Mouse (Mus musculus): ENCODE measurements around the gene Faap100.
"Not testable (repeated sequence)": the region's sequence is repeated elsewhere in the genome, so short reads cannot be mapped to it uniquely, and the experiment has no call there.

The Faap100 gene

GRCm38 (mm10) chr11:120378611-120379540 lies at the start of gene Faap100:
TSS of gene Faap100 (minus strand) at chr11:120378764.
- DNase-seq (ENCODE audit: low read depth, low spot score): peak; percentile 82

DNA sequence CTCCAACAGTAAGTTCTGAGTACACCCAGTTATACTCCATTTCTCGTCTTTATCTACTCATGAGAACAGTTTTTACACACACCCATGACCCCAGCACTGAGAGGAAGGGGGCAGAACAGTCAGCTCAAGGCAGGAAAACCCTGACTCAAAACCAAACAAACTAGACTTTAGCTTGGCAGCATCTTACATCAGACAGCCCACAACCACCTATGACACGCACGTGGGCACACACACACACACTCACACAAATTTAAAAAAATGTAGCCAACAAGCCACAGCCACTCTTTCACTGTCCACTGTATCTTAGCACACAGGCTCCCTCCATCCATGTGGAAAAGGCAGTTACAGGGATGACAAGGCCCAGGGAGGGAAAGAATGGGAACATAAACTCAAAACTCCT lies 48.2 kb upstream of the Faap100 start:
- DNase-seq (ENCODE audit: low read depth, low spot score): no peak

DNA sequence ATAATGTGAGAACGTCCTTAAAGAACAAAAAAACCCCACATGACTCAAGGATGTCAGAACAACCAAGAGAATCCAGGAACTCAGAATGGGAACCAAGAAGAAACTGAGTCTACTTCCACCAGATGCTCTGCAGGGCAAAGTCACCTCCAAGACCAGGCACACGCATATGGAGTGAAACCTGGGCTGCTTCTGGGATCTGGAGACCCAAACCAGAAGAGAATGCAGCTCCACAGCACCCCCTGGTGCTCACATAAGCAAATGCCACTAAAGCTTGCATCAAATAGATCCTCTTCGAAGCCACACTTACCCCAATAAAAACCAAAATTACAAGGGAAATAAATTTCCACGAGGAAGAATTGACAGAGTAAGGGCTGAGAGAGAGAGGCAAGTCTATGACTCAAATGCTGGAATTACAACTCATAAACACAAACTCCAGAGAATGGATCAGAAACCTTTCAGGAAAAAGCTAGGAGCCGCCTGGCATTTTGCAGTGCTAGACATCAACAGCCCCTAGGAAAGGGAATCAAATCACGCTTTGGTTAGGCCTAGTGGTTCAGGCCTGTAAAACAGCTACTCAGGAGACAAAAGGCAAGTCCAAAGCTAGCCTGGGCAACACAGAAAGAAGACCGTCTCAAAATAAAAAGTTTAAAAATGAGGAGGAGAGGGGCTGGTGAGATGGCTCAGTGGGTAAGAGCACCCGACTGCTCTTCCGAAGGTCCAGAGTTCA lies 45.2 kb upstream of the Faap100 start:
- DNase-seq (ENCODE audit: low read depth, low spot score): no peak

DNA sequence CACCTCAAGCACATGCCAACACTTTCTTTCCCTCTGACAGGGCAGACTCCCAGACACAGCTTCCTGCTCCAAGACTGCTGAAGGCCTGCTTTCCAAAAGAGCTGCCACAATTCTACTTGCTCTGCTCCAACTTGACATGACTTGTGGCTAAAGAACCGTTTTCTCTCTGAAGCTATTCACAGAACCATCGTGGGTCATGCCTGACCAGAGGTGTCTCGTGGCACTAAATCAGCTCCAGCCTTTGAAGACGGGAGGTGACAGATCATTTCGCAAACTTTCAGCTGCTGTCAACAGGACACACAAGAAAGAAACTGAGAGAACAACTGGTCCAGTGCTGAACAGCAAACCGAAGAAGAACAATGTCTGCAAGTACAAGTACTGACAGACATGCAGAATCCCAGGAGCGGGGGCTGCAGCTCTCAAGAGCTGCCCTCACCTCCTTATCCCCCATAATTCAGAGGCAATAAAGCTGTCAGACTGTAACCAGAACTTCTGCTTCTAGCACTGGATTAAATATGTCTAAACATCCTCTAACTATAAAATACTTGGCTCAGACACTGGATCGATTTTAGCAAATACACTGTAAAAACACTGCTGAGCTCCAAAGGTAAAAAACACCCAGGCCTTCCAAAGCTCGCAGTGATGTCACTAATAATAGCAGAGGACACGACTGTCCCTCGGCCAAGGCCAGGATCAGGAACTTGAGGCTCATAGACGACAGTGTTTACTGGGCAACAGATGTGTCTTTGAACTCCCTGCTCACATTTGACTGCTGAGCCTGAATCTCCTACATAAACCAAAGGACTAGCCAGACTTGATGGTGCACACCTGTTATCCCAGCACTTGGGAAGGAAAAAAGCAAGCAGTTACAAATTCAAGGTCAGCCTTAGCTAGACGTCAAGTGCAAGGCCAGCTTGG lies 44.3 kb upstream of the Faap100 start:
- DNase-seq (ENCODE audit: low read depth, low spot score): no peak

DNA sequence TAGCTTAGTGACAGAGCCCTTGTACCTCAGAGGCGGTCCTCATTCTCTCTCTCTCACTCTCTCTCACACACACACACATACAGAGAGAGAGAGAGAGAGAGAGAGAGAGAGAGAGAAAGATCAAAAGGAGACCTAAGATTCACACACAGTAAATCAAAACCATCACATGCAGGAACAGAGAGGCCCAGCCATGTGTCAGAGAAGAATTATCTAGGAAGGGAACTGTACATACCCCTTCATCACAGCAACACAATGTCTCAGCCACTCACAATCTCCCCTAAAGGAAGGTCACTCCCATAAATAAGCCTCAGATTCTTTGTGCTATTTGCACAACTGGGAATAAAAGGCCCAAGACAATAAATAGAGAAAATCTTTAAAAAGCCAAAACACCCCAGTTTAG lies 40.0 kb upstream of the Faap100 start:
- DNase-seq (ENCODE audit: low read depth, low spot score): no peak

DNA sequence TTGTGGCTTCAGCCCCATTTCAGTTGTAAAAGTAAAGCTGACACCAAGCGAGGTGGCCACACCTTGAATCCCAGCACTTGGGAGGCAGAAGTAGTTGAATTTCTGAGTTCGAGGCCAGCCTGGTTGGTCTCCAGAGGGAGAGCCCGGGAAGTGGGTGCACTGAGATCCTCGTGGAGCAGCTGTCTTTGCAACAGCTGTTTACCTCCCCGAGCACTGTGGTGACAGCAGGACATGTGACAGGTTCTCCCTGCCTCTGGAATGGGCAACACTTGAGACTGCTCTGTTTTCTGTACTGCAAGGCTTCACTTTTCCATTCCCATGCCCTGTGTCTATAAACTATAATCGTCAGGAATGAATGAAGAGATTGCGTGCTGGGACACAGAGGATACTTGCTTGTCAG lies 39.3 kb upstream of the Faap100 start:
- no peak for DNase-seq (ENCODE audit: low read depth, low spot score)

DNA sequence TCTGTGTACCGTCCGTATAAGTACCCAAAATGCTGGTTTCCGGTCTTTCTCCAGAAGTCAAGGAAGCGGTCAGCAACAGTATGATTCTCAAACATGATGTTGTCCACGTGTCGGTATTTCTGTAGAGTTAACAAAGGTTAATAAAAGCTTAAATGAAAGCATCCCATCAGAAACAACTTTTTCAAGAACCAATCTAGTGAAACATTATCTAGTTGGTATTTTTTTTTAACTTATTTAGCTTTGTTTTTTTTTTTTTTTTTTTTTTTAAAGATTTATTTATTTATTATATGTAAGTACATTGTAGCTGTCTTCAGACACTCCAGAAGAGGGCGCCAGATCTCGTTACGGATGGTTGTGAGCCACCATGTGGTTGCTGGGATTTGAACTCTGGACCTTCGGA lies 35.1 kb upstream of the Faap100 start:
- DNase-seq (ENCODE audit: low read depth, low spot score): not testable (repeated sequence)

DNA sequence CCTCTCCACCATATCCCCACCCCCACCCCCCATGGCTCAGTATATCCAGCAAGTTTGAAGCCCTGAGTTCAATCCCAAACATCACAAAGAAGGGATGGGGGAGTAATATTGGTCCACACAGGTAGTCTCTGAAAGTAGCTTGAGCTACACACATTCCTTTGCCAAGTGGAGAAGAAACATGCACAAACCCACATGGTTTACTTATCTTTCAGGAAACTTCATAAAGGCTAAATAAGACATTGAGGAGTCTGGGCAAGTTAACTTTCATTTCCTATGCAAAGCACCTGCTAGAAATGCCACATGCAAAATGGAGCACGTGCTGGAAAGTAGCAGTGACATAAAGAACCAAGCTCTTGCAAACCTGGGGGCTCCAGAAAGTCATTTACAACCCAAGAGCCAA lies 27.9 kb upstream of the Faap100 start:
- no peak for DNase-seq (ENCODE audit: low read depth, low spot score)

DNA sequence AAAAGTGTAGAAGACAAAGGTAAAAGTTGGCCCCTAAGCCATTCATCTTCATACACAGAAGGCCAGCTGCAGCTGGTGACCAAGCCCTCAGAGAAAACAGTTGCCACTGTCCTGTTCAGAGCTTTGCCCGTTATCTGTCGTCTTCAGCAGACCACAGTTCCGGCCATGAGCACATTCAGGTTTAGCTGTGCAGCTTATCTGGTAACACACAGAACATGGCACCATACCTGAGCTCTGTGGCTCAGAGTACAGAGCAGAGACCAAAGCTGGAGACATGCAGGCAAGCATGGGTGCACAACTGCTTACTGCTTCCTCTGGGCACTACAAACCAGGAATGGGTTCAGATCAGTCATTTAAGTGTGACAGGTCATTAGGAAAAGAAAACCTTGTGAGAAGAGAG lies 27.3 kb upstream of the Faap100 start:
- DNase-seq (ENCODE audit: low read depth, low spot score): no peak

- no peak for DNase-seq (ENCODE audit: low read depth, low spot score)
Observed at GRCm38 (mm10) chr11:120404814-120405213, 26.2 kb upstream of the Faap100 start.

GRCm38 (mm10) chr11:120399319-120399718 lies 20.8 kb upstream of the Faap100 start:
- no peak for DNase-seq (ENCODE audit: low read depth, low spot score)

DNA sequence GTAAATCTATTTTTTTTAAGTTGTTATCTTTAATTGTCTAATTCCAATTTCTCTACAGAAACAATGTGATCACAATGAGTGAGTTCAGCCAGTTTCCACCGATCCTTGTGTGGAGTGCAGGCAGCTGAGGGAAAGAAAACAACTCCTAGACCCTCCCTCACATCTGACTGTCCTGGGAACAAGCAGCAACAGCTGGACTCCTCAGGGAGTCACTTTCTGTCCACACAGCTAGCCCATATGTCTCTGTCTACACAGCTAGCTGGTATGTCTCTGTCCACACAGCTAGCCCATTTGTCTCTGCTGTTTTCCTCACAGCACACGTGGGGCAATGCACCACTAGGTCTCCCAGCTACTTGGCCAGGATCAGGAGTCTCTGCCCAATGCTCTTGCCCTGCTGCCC lies 19.0 kb upstream of the Faap100 start:
- no peak for DNase-seq (ENCODE audit: low read depth, low spot score)

DNA sequence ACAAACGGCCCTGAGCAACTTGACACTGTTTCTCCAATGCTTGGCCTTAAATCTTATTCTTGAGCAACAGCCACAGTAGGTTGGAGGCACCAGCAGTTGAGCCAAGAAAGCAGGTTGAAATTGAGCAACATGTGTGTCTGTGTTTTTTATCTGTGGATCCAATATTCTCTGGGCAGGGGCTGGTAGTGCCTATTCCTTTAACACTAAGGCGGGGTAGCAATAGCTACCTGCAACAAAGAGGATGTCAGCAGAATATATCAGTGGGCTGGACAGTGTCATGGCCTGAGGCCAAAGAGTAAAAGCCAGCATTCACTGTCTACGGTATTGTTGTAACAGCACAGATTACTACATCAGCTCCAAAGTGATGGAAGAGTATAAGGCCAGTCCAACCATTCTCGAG lies 17.1 kb upstream of the Faap100 start:
- no peak for DNase-seq (ENCODE audit: low read depth, low spot score)

DNA sequence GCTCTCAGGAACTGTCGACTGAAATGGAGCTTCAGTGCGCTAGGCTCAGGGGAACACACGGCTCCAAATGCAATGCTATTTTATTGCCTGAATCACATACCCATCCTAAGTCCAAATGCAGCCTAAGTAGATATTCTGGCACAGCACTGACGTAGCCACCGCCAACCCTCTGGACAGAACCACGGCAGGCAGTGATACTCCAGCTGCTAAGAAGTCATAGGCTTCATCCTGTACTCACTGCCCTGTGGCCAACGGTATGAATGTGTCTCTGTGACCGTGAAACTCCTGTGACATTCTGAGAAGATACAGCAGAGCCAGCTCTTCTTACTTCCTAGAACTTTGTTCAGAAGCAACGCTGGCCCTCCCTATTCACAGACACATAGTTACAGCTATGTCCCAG lies 10.0 kb upstream of the Faap100 start:
- DNase-seq (ENCODE audit: low read depth, low spot score): no peak

- no peak for DNase-seq (ENCODE audit: low read depth, low spot score)
Observed at GRCm38 (mm10) chr11:120387157-120387556, 8.6 kb upstream of the Faap100 start.

GRCm38 (mm10) chr11:120386632-120387031 lies 8.1 kb upstream of the Faap100 start:
- no peak for DNase-seq (ENCODE audit: low read depth, low spot score)

GRCm38 (mm10) chr11:120382509-120382908 lies 3.9 kb upstream of the Faap100 start:
- DNase-seq (ENCODE audit: low read depth, low spot score): no peak

- DNase-seq (ENCODE audit: low read depth, low spot score): no peak
Observed at GRCm38 (mm10) chr11:120381157-120381556, 2.6 kb upstream of the Faap100 start.

DNA sequence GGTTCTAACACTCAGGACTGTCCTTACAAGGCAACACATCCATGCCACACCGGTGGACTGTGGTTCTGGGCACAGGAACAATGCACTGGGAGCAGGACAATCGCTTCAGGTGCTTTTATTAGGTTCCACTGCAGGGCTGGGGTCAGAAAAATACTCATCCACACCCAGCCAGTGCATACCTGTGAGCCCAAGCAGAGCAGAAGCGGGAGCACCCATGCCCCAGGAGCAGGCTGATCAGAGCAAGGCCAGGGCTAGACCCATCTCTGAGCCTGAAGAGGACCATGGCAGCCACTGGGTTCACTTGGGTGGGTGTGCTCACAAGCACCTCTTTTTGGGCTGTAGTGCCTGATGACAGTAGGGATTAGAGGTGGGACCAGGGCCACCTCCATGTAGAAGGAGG lies 1.7 kb upstream of the Faap100 start:
- no peak for DNase-seq (ENCODE audit: low read depth, low spot score)

DNA sequence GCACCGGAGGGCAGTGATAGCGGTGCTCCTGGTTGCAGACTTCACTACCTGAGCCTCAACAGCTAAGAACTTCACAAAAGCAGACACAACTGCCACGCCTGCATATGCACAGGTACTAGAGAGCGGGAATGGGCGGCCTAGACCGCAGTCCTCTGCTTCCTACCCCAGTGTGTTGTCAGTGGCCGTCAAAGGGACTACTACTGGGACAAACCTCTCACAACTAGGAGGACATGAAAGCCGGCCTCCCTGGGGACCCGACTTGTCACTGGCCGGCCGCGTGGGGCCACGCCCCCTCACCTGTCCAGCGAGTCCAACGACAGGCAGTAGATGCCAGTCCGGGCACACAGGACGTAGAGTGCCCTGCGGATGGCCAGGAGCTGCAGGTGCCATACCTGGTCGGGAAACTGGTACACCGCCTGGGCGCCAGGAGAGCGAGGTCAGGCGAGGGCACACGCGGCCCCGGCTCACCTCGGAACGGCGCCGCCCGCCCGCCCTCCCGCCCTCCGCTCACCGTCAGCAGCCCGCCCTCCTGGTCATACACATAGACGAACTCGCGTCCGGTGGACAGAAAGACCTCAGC lies 443 bp downstream of the Faap100 start:
- DNase-seq (ENCODE audit: low read depth, low spot score): no peak

DNA sequence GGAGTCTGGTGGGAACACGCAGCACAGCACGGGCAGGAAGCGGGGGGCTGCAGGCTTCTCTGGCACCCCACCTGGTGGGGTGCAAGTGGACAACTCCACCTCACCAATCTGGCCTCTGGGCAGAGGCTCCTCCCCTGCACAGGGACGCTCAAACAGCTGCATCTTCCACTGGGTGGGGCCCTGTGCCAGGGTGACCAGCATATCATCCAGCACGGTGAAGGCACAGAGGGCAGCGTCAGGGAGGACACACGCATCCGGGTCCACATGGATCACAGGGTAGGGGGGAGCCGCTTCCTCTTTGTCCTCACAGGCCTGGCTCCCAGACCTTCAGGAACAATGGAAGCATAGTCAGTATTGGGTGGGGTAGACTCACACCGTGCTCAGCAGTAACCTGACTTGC lies 1.2 kb downstream of the Faap100 start:
- no peak for DNase-seq (ENCODE audit: low read depth, low spot score)

Data from retina, adult 2 months (tissue).